Mouse (Mus musculus): ENCODE measurements around the gene Chp2. TPM values are rescaled to one million over a fixed set of nuclear protein-coding genes. Genes with fewer than 3 reads are reported as not detected.

Chp2 gene
- polyA plus RNA-seq, 1 experiment = not detected

- H3K27me3 ChIP-seq (ENCODE audit: control insufficient read depth, insufficient read depth, insufficient read length) = peaks cover 16% of the 10 kb centered on the region
- TF ChIP-seq CEBPB (IDR thresholded peaks at IDR 0.05; ENCODE audit: insufficient read depth, poor library complexity, severe bottlenecking) = no peak
- no peak for TF ChIP-seq TCF12 (IDR thresholded peaks at IDR 0.05; ENCODE audit: insufficient read depth, poor library complexity, severe bottlenecking)
- no peak for TF ChIP-seq TCF3 (IDR thresholded peaks at IDR 0.05; ENCODE audit: insufficient read length, low read depth)
- no peak for TF ChIP-seq POLR2AphosphoS2 (IDR thresholded peaks at IDR 0.05; ENCODE audit: insufficient read length, low read depth)
- no peak for TF ChIP-seq POLR2A (IDR thresholded peaks at IDR 0.05; ENCODE audit: insufficient read length, low read depth)
- no peak for TF ChIP-seq USF1 (IDR thresholded peaks at IDR 0.05; ENCODE audit: low read depth)
- no peak for TF ChIP-seq MYOD1 (IDR thresholded peaks at IDR 0.05; ENCODE audit: control insufficient read depth in 1 of 3, insufficient read length in 2 of 3, low read depth in 2 of 3)
- no peak for TF ChIP-seq E2F4 (IDR thresholded peaks at IDR 0.05; ENCODE audit: insufficient read depth)
- H3K36me3 ChIP-seq (ENCODE audit: control insufficient read depth, insufficient read depth) = no peaks in the 10 kb centered on the region
- H3ac ChIP-seq (ENCODE audit: control insufficient read depth, insufficient read length) = no peak within 1 kb of the TSS
- H3K79me2 ChIP-seq (ENCODE audit: control insufficient read depth, insufficient read depth) = no peaks in the 10 kb centered on the region
- no peak within 1 kb of the TSS for H3K4me2 ChIP-seq (ENCODE audit: low read depth)
- H3K4me3 ChIP-seq = no peak within 1 kb of the TSS
Observed at GRCm38 (mm10) chr7:122186043-122186442, 33.3 kb upstream of the Chp2 start, which contains the start of gene Ern2. Gene Ern2 (minus strand): TSS chr7:122186207.

- Histone ChIP-seq H3K79me2 (ENCODE audit: control insufficient read depth, insufficient read depth) (no peaks in the 10 kb centered on the region), H3K27me3 (ENCODE audit: control insufficient read depth, insufficient read depth, insufficient read length) (peaks cover 2% of the 10 kb centered on the region), H3ac (ENCODE audit: control insufficient read depth, insufficient read length) (no peak overlapping the region), H3K4me2 (ENCODE audit: low read depth) (no peak overlapping the region), H3K36me3 (ENCODE audit: control insufficient read depth, insufficient read depth) (no peaks in the 10 kb centered on the region), H3K4me3 (no peak overlapping the region)
- TF ChIP-seq TCF3 (IDR thresholded peaks at IDR 0.05; ENCODE audit: insufficient read length, low read depth) (no peak), MYOD1 (IDR thresholded peaks at IDR 0.05; ENCODE audit: control insufficient read depth in 1 of 3, insufficient read length in 2 of 3, low read depth in 2 of 3) (no peak), POLR2A (IDR thresholded peaks at IDR 0.05; ENCODE audit: insufficient read length, low read depth) (no peak), MYOG (IDR thresholded peaks at IDR 0.05; ENCODE audit: control insufficient read depth in 1 of 3, insufficient read depth in 1 of 3, insufficient read length in 2 of 3, low read depth in 2 of 3) (no peak), MAX (IDR thresholded peaks at IDR 0.05; ENCODE audit: low read depth) (no peak), CEBPB (IDR thresholded peaks at IDR 0.05; ENCODE audit: insufficient read depth, poor library complexity, severe bottlenecking) (no peak), POLR2AphosphoS2 (IDR thresholded peaks at IDR 0.05; ENCODE audit: insufficient read length, low read depth) (no peak), REST (IDR thresholded peaks at IDR 0.05; ENCODE audit: insufficient read depth, insufficient read length) (no peak), E2F4 (IDR thresholded peaks at IDR 0.05; ENCODE audit: insufficient read depth) (no peak), TCF12 (IDR thresholded peaks at IDR 0.05; ENCODE audit: insufficient read depth, poor library complexity, severe bottlenecking) (no peak), SRF (IDR thresholded peaks at IDR 0.05; ENCODE audit: control insufficient read depth, insufficient read length, low read depth) (no peak), USF1 (IDR thresholded peaks at IDR 0.05; ENCODE audit: low read depth) (no peak)
Observed at GRCm38 (mm10) chr7:122189484-122189883, 29.8 kb upstream of the Chp2 start.

- H3K27me3 ChIP-seq (ENCODE audit: control insufficient read depth, insufficient read depth, insufficient read length) = no peaks in the 10 kb centered on the region
- TF ChIP-seq POLR2A (IDR thresholded peaks at IDR 0.05; ENCODE audit: insufficient read length, low read depth) (no peak), TCF12 (IDR thresholded peaks at IDR 0.05; ENCODE audit: insufficient read depth, poor library complexity, severe bottlenecking) (no peak), E2F4 (IDR thresholded peaks at IDR 0.05; ENCODE audit: insufficient read depth) (no peak), MYOG (IDR thresholded peaks at IDR 0.05; ENCODE audit: control insufficient read depth in 1 of 3, insufficient read depth in 1 of 3, insufficient read length in 2 of 3, low read depth in 2 of 3) (no peak), SRF (IDR thresholded peaks at IDR 0.05; ENCODE audit: control insufficient read depth, insufficient read length, low read depth) (no peak), MAX (IDR thresholded peaks at IDR 0.05; ENCODE audit: low read depth) (no peak), USF1 (IDR thresholded peaks at IDR 0.05; ENCODE audit: low read depth) (no peak), MYOD1 (IDR thresholded peaks at IDR 0.05; ENCODE audit: control insufficient read depth in 1 of 3, insufficient read length in 2 of 3, low read depth in 2 of 3) (no peak), CEBPB (IDR thresholded peaks at IDR 0.05; ENCODE audit: insufficient read depth, poor library complexity, severe bottlenecking) (no peak), POLR2AphosphoS2 (IDR thresholded peaks at IDR 0.05; ENCODE audit: insufficient read length, low read depth) (no peak), TCF3 (IDR thresholded peaks at IDR 0.05; ENCODE audit: insufficient read length, low read depth) (no peak), REST (IDR thresholded peaks at IDR 0.05; ENCODE audit: insufficient read depth, insufficient read length) (no peak)
Observed at GRCm38 (mm10) chr7:122191097-122191496, 28.2 kb upstream of the Chp2 start.

GRCm38 (mm10) chr7:122193919-122194318, 25.4 kb upstream of the Chp2 start:
- Histone ChIP-seq H3K27me3 (ENCODE audit: control insufficient read depth, insufficient read depth, insufficient read length) (no peaks in the 10 kb centered on the region), H3K4me2 (ENCODE audit: low read depth) (no peak overlapping the region), H3ac (ENCODE audit: control insufficient read depth, insufficient read length) (no peak overlapping the region), H3K79me2 (ENCODE audit: control insufficient read depth, insufficient read depth) (no peaks in the 10 kb centered on the region), H3K36me3 (ENCODE audit: control insufficient read depth, insufficient read depth) (no peaks in the 10 kb centered on the region), H3K4me3 (no peak overlapping the region)
- TF ChIP-seq MYOG (IDR thresholded peaks at IDR 0.05; ENCODE audit: control insufficient read depth in 1 of 3, insufficient read depth in 1 of 3, insufficient read length in 2 of 3, low read depth in 2 of 3) (no peak), TCF12 (IDR thresholded peaks at IDR 0.05; ENCODE audit: insufficient read depth, poor library complexity, severe bottlenecking) (no peak), MAX (IDR thresholded peaks at IDR 0.05; ENCODE audit: low read depth) (no peak), USF1 (IDR thresholded peaks at IDR 0.05; ENCODE audit: low read depth) (no peak), E2F4 (IDR thresholded peaks at IDR 0.05; ENCODE audit: insufficient read depth) (no peak), POLR2A (IDR thresholded peaks at IDR 0.05; ENCODE audit: insufficient read length, low read depth) (no peak), SRF (IDR thresholded peaks at IDR 0.05; ENCODE audit: control insufficient read depth, insufficient read length, low read depth) (no peak), TCF3 (IDR thresholded peaks at IDR 0.05; ENCODE audit: insufficient read length, low read depth) (no peak), CEBPB (IDR thresholded peaks at IDR 0.05; ENCODE audit: insufficient read depth, poor library complexity, severe bottlenecking) (no peak), MYOD1 (IDR thresholded peaks at IDR 0.05; ENCODE audit: control insufficient read depth in 1 of 3, insufficient read length in 2 of 3, low read depth in 2 of 3) (no peak), REST (IDR thresholded peaks at IDR 0.05; ENCODE audit: insufficient read depth, insufficient read length) (no peak), POLR2AphosphoS2 (IDR thresholded peaks at IDR 0.05; ENCODE audit: insufficient read length, low read depth) (no peak)

More at GRCm38 (mm10) chr7:122191097-122191496, 28.2 kb upstream of the Chp2 start:
- H3K36me3 ChIP-seq (ENCODE audit: control insufficient read depth, insufficient read depth) = no peaks in the 10 kb centered on the region
- no peak overlapping the region for H3K4me3 ChIP-seq
- no peak overlapping the region for H3ac ChIP-seq (ENCODE audit: control insufficient read depth, insufficient read length)
- no peaks in the 10 kb centered on the region for H3K79me2 ChIP-seq (ENCODE audit: control insufficient read depth, insufficient read depth)
- no peak overlapping the region for H3K4me2 ChIP-seq (ENCODE audit: low read depth)
